Mouse (Mus musculus) urinary bladder, adult 18-20 months (tissue): ENCODE results near the gene Ccer2.

Source experiments
- DNase-seq, 2 experiments: peaks; one replicate each; pipeline ENCODE4 v3.0.0; 2022; ENCODE audit warnings: low spot score in 2 of 2, mixed read lengths in 2 of 2

Gene Ccer2

GRCm38 (mm10) chr7:28756079-28756478 is at the start of gene Ccer2:
Gene Ccer2, plus strand, starts transcription at chr7:28756174.
- no peak for DNase-seq

GRCm38 (mm10) chr7:28709454-28709853 is 46.5 kb upstream of the Ccer2 start:
- no peak for DNase-seq

GRCm38 (mm10) chr7:28710962-28711361 is 45.0 kb upstream of the Ccer2 start:
- DNase-seq: no peak

GRCm38 (mm10) chr7:28714667-28715066 is 41.3 kb upstream of the Ccer2 start:
- no peak for DNase-seq

GRCm38 (mm10) chr7:28715598-28715997 is 40.4 kb upstream of the Ccer2 start:
- no peak for DNase-seq

GRCm38 (mm10) chr7:28716590-28717281 is 39.2 kb upstream of the Ccer2 start, which contains the start of gene Fbxo17:
Gene Fbxo17, plus strand, starts transcription at chr7:28716804.
- DNase-seq: peak; percentile 28 to 62

- DNase-seq: no peak
Observed at GRCm38 (mm10) chr7:28717726-28718125, 38.2 kb upstream of the Ccer2 start.

GRCm38 (mm10) chr7:28719159-28719558 is 36.8 kb upstream of the Ccer2 start:
- DNase-seq: no peak

- no peak for DNase-seq
Observed at GRCm38 (mm10) chr7:28719650-28720049, 36.3 kb upstream of the Ccer2 start.

GRCm38 (mm10) chr7:28720753-28721537 is 35.0 kb upstream of the Ccer2 start:
- no peak for DNase-seq

- DNase-seq: no peak
Observed at GRCm38 (mm10) chr7:28722079-28722478, 33.9 kb upstream of the Ccer2 start.

- no peak for DNase-seq
Observed at GRCm38 (mm10) chr7:28724613-28725012, 31.4 kb upstream of the Ccer2 start.

GRCm38 (mm10) chr7:28726600-28726999 is 29.4 kb upstream of the Ccer2 start:
- DNase-seq: peak; percentile 56 to 67

- no peak for DNase-seq
Observed at GRCm38 (mm10) chr7:28727649-28728340, 28.2 kb upstream of the Ccer2 start.

GRCm38 (mm10) chr7:28732341-28733142 is 23.4 kb upstream of the Ccer2 start:
- DNase-seq: peak; percentile 66 to 70

- no peak for DNase-seq
Observed at GRCm38 (mm10) chr7:28733211-28733610, 22.8 kb upstream of the Ccer2 start.

GRCm38 (mm10) chr7:28735701-28736100 is 20.3 kb upstream of the Ccer2 start:
- DNase-seq: no peak

- no peak for DNase-seq
Observed at GRCm38 (mm10) chr7:28739829-28740228, 16.1 kb upstream of the Ccer2 start.

- no peak for DNase-seq
Observed at GRCm38 (mm10) chr7:28740949-28741348, 15.0 kb upstream of the Ccer2 start.

- no peak for DNase-seq
Observed at GRCm38 (mm10) chr7:28741368-28741708, 14.6 kb upstream of the Ccer2 start.

GRCm38 (mm10) chr7:28741709-28742438 is 14.1 kb upstream of the Ccer2 start, which contains the start of the genes Mrps12 and Sars2:
Gene Mrps12, minus strand, starts transcription at chr7:28741820.
Gene Sars2, plus strand, starts transcription at chr7:28741992.
- peak; percentile 91 to 98 for DNase-seq
